Mouse (Mus musculus) colon, adult 2 months (tissue): ENCODE results near the gene Gm5640. TPM values are rescaled to one million over a fixed set of nuclear protein-coding genes. Genes with fewer than 3 reads are reported as not detected.

ENCODE experiments used
- polyA plus RNA-seq: library from polyadenylated mRNA; depleted of rRNA; stranded (reverse); fragments of >200 nt; gene quantifications from 2 replicates; pipeline ENCODE4 v1.2.3, GENCODE M21; 2012; rRNA removed

The Gm5640 gene
- polyA plus RNA-seq: 0.05 TPM in 1 of 2 replicates, not detected in the other

GRCm38 (mm10) chrX:74645466-74646323 lies at the start of gene Gm5640:
Gm5640 (minus strand) TSS chrX:74645635.

GRCm38 (mm10) chrX:74592379-74592778 lies 53.1 kb downstream of the Gm5640 start, which contains the start of gene Olfr1325:
Olfr1325 (plus strand) TSS chrX:74592679.

Other genes starting within 250 kb of the Gm5640 start
- gene G6pdx, start 216.4 kb downstream of the Gm5640 start, polyA plus RNA-seq: 25.1 and 31.0 TPM in 2 replicates
- gene Gm6880, start 164.2 kb downstream of the Gm5640 start, polyA plus RNA-seq: not detected in 2 replicates
- not detected in 2 replicates for gene Olfr1326-ps1, start 70.7 kb downstream of the Gm5640 start, polyA plus RNA-seq
- gene Olfr1325, start 53.0 kb downstream of the Gm5640 start, polyA plus RNA-seq: not detected in 2 replicates
- gene Gm6890, start 95.3 kb upstream of the Gm5640 start, polyA plus RNA-seq: not detected in 2 replicates
- not detected in 2 replicates for gene Gm5936, start 191.6 kb upstream of the Gm5640 start, polyA plus RNA-seq